Mouse (Mus musculus): ENCODE measurements at regions not wholly inside any gene's neighbourhood (a gene's known extent, or its start where the extent isn't known, plus 50 kb on each side); places are given as distances from the start of the nearest gene placed in this dataset.

GRCm38 (mm10) chr7:34534241-34534640 lies 122.3 kb downstream of the Kctd15 start:
- DNase-seq (ENCODE audit: extremely low spot score in 1 of 2, low spot score in 2 of 2), result no peak

GRCm38 (mm10) chr7:34531639-34532038 lies 124.9 kb downstream of the Kctd15 start:
- intact Hi-C loops (cut with DNase I), result no loop called here

More at GRCm38 (mm10) chr7:34534241-34534640, 122.3 kb downstream of the Kctd15 start:
- intact Hi-C loops (cut with DNase I), result no loop called here

GRCm38 (mm10) chr7:34507858-34508257 lies 114.7 kb upstream of the Lsm14a start:
- intact Hi-C loops (cut with DNase I), result no loop called here
- DNase-seq (ENCODE audit: extremely low spot score in 1 of 2, low spot score in 2 of 2), result no peak

More at GRCm38 (mm10) chr7:34531639-34532038, 124.9 kb downstream of the Kctd15 start:
- DNase-seq (ENCODE audit: extremely low spot score in 1 of 2, low spot score in 2 of 2), result no peak

- intact Hi-C loops (cut with DNase I), result no loop called here
- DNase-seq (ENCODE audit: extremely low spot score in 1 of 2, low spot score in 2 of 2), result no peak
Measured at GRCm38 (mm10) chr7:34506816-34507215, 113.7 kb upstream of the Lsm14a start.

GRCm38 (mm10) chr7:34493892-34494291 lies 100.8 kb upstream of the Lsm14a start:
- intact Hi-C loops (cut with DNase I), result loop anchor here (5.0 kb wide), 2 partner anchors 163 to 178 kb away; partner anchors contain the start of gene Kctd15
- no peak for DNase-seq (ENCODE audit: extremely low spot score in 1 of 2, low spot score in 2 of 2)

- intact Hi-C loops (cut with DNase I), result no loop called here
Measured at GRCm38 (mm10) chr7:34484908-34485598, 91.9 kb upstream of the Lsm14a start.

GRCm38 (mm10) chr7:34483368-34483767 lies 90.3 kb upstream of the Lsm14a start:
- intact Hi-C loops (cut with DNase I), result no loop called here
- no peak for DNase-seq (ENCODE audit: extremely low spot score in 1 of 2, low spot score in 2 of 2)

More at GRCm38 (mm10) chr7:34484908-34485598, 91.9 kb upstream of the Lsm14a start:
- DNase-seq (ENCODE audit: extremely low spot score in 1 of 2, low spot score in 2 of 2), result peak in 1 of 2 experiments; percentile 28

- no peak for DNase-seq (ENCODE audit: extremely low spot score in 1 of 2, low spot score in 2 of 2)
- intact Hi-C loops (cut with DNase I), result no loop called here
Measured at GRCm38 (mm10) chr7:34480771-34481170, 87.7 kb upstream of the Lsm14a start.

- intact Hi-C loops (cut with DNase I), result no loop called here
Measured at GRCm38 (mm10) chr7:34471003-34471402, 77.9 kb upstream of the Lsm14a start.

GRCm38 (mm10) chr7:34462069-34462468 lies 69.0 kb upstream of the Lsm14a start:
- intact Hi-C loops (cut with DNase I), result no loop called here
- DNase-seq (ENCODE audit: extremely low spot score in 1 of 2, low spot score in 2 of 2), result peak in 1 of 2 experiments; percentile 36

More at GRCm38 (mm10) chr7:34471003-34471402, 77.9 kb upstream of the Lsm14a start:
- DNase-seq (ENCODE audit: extremely low spot score in 1 of 2, low spot score in 2 of 2), result no peak

- intact Hi-C loops (cut with DNase I), result no loop called here
- DNase-seq (ENCODE audit: extremely low spot score in 1 of 2, low spot score in 2 of 2), result no peak
Measured at GRCm38 (mm10) chr7:34459834-34460495, 66.8 kb upstream of the Lsm14a start.

GRCm38 (mm10) chr7:34458851-34459250 lies 65.7 kb upstream of the Lsm14a start:
- DNase-seq (ENCODE audit: extremely low spot score in 1 of 2, low spot score in 2 of 2), result no peak
- intact Hi-C loops (cut with DNase I), result no loop called here

- no peak for DNase-seq (ENCODE audit: extremely low spot score in 1 of 2, low spot score in 2 of 2)
- intact Hi-C loops (cut with DNase I), result no loop called here
Measured at GRCm38 (mm10) chr7:34448364-34448763, 55.2 kb upstream of the Lsm14a start.

- intact Hi-C loops (cut with DNase I), result no loop called here
- DNase-seq (ENCODE audit: extremely low spot score in 1 of 2, low spot score in 2 of 2), result no peak
Measured at GRCm38 (mm10) chr7:34444263-34444662, 51.1 kb upstream of the Lsm14a start.

All from left cerebral cortex, postnatal 10 days (tissue).